Comparison of ENCODE assay signal across 10 mouse cellular contexts in the genomic region with DNA sequence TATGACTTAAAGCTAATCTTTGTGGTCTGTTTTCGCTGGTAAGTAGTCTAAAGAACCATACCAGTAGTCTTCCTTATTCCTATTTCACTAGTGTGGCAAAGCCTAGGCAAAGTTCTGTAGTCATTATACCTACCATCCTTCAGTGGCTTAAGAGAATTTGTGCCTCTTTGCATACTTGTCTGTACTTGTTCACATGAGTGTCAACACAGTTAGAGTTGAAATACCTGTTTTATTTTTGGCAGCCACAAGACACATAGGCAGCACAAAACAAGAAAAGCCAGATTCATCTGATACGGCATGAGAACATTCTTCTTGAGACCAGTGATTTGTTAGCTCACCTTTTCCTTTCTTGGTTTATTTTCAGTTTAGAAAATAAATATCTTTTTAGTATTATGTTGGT.
"Had no signal": no experiment of that assay in that cellular context is flagged by ENCODE, and none has a peak within 500 bp of the region (broad histone marks: within the 10 kb centered on the region; RNA-seq: fewer than 3 reads in every experiment).

No protein-coding gene starts in this region.

- H3K9me3 ChIP-seq: liver, embryonic 13.5 days; midbrain, embryonic 13.5 days; stomach, embryonic 15.5 days had no signal

- ATAC-seq: inflammation-experienced regulatory T-cells, adult 6 months; intestine, postnatal 0 days; liver, postnatal 0 days; midbrain, embryonic 13.5 days had no signal

- DNase-seq: kidney, postnatal 14 days; liver; liver, embryonic 13.5 days; liver, postnatal 0 days; right cerebral cortex, postnatal 14 days; thymus, postnatal 36 days had no signal

- H3K27ac ChIP-seq: liver, embryonic 13.5 days; midbrain, embryonic 13.5 days; stomach, embryonic 15.5 days had no signal

- H3K4me3 ChIP-seq: liver, embryonic 13.5 days; midbrain, embryonic 13.5 days; stomach, embryonic 15.5 days had no signal

- H3K9ac ChIP-seq: liver, embryonic 13.5 days; liver, postnatal 0 days; midbrain, embryonic 13.5 days; stomach, embryonic 15.5 days had no signal

- H3K36me3 ChIP-seq: stomach, embryonic 15.5 days had no signal

- H3K27me3 ChIP-seq: liver, embryonic 13.5 days; midbrain, embryonic 13.5 days; stomach, embryonic 15.5 days had no signal

- H3K4me2 ChIP-seq: liver, embryonic 13.5 days; midbrain, embryonic 13.5 days; stomach, embryonic 15.5 days had no signal
